Mouse (Mus musculus) CH12.LX (cell line): ENCODE results near the gene Dctn3. TPM values are rescaled to one million over a fixed set of nuclear protein-coding genes. Genes with fewer than 3 reads are reported as not detected.

ENCODE experiments used
- DNase-seq: peaks from one replicate; pipeline ENCODE4 v3.0.0-alpha.2; 2013; ENCODE audit errors: extremely low read depth
- H3K27ac ChIP-seq: 2 replicates; pipeline ENCODE4 v1.5.1; 2012; ENCODE audit warnings: low read depth, mild to moderate bottlenecking, control low read depth, moderate library complexity; ENCODE audit not compliant: insufficient read depth
- H3K27me3 ChIP-seq: replicated peaks from 2 replicates; pipeline ENCODE3; 2012; ENCODE audit warnings: inconsistent platforms
- H3K36me3 ChIP-seq, 2 experiments: replicated peaks in 1 of 2; 2 replicates each; pipeline versions ENCODE3 to v1.6.1; 2012; ENCODE audit warnings: inconsistent platforms in 1 of 2, low read length in 1 of 2, mild to moderate bottlenecking in 1 of 2, mixed read lengths in 1 of 2, moderate library complexity in 1 of 2; ENCODE audit not compliant: control insufficient read depth in 1 of 2, insufficient read depth in 1 of 2
- H3K4me1 ChIP-seq, 2 experiments: 2 replicates each; pipeline ENCODE4 v1.6.1; 2012; ENCODE audit warnings: inconsistent platforms in 1 of 2, moderate library complexity in 1 of 2; ENCODE audit not compliant: insufficient read depth in 2 of 2, control insufficient read depth in 1 of 2
- H3K4me2 ChIP-seq: 2 replicates; pipeline ENCODE4 v1.6.1; 2012; ENCODE audit warnings: low read depth, mild to moderate bottlenecking, control low read depth; ENCODE audit not compliant: poor library complexity, insufficient read depth, severe bottlenecking
- H3K4me3 ChIP-seq, 3 experiments: fragments of 150-350 bp in 1 of 3; sonication (generic) in 1 of 3; replicated peaks in 1 of 3; 2 replicates each; pipeline versions ENCODE3 to v1.5.1; 2011 to 2012; ENCODE audit warnings: low read depth in 2 of 3, low read length in 2 of 3, mild to moderate bottlenecking in 2 of 3, moderate library complexity in 2 of 3, control low read depth in 1 of 3, improper control_type of control experiment in 1 of 3, inconsistent platforms in 1 of 3, mixed read lengths in 1 of 3; ENCODE audit not compliant: poor library complexity in 1 of 3
- H3K79me2 ChIP-seq: replicated peaks from 2 replicates; pipeline ENCODE4 v1.6.1; 2012; ENCODE audit warnings: mild to moderate bottlenecking, moderate library complexity; ENCODE audit not compliant: control insufficient read depth, poor library complexity, insufficient read depth, severe bottlenecking; ENCODE audit errors: extremely low read depth
- H3K9ac ChIP-seq: 2 replicates; pipeline ENCODE4 v1.6.1; 2012; ENCODE audit warnings: low read depth, mild to moderate bottlenecking, control low read depth, moderate library complexity; ENCODE audit not compliant: insufficient read depth
- H3K9me3 ChIP-seq: replicated peaks from 2 replicates; pipeline ENCODE3; 2012; ENCODE audit warnings: low read length, inconsistent platforms, mixed read lengths
- BHLHE40 ChIP-seq: IDR thresholded peaks from 2 replicates; pipeline ENCODE4 v1.6.1; 2011; ENCODE audit warnings: mild to moderate bottlenecking, low read depth, low read length, improper control_type of control experiment
- CHD2 ChIP-seq: IDR thresholded peaks from 2 replicates; pipeline ENCODE4 v1.6.1; 2011; ENCODE audit warnings: low read length, improper control_type of control experiment
- EP300 ChIP-seq: IDR thresholded peaks from 2 replicates; pipeline ENCODE4 v1.6.1; 2011; ENCODE audit warnings: low read length, improper control_type of control experiment
- ETS1 ChIP-seq: conservative IDR thresholded peaks from 2 replicates; pipeline ENCODE4 v1.6.1; 2012; ENCODE audit warnings: low read depth, mild to moderate bottlenecking, inconsistent platforms, low read length, improper control_type of control experiment, moderate library complexity
- HCFC1 ChIP-seq: IDR thresholded peaks from 2 replicates; pipeline ENCODE4 v1.6.1; 2012; ENCODE audit warnings: low read depth, mild to moderate bottlenecking, inconsistent platforms, low read length, improper control_type of control experiment
- IRF4 ChIP-seq: IDR thresholded peaks from 2 replicates; pipeline ENCODE4 v1.6.1; 2014; ENCODE audit warnings: low read depth, mild to moderate bottlenecking, inconsistent platforms, low read length, improper control_type of control experiment
- JUN ChIP-seq: IDR thresholded peaks from 2 replicates; pipeline ENCODE4 v1.6.1; 2011; ENCODE audit warnings: low read depth, mild to moderate bottlenecking, low read length, improper control_type of control experiment, moderate library complexity; ENCODE audit not compliant: insufficient read depth
- JUND ChIP-seq: conservative IDR thresholded peaks from 2 replicates; pipeline ENCODE4 v1.6.1; 2011; ENCODE audit warnings: low read depth, low read length, improper control_type of control experiment
- KAT2A ChIP-seq: IDR thresholded peaks from 2 replicates; pipeline ENCODE4 v1.6.1; 2012; ENCODE audit warnings: low read length, improper control_type of control experiment, inconsistent platforms; ENCODE audit not compliant: insufficient replicate concordance
- MXI1 ChIP-seq: IDR thresholded peaks from 2 replicates; pipeline ENCODE4 v1.6.1; 2011; ENCODE audit warnings: mild to moderate bottlenecking, low read depth, low read length, improper control_type of control experiment
- MYC ChIP-seq: IDR thresholded peaks from 2 replicates; pipeline ENCODE4 v1.6.1; 2011; ENCODE audit warnings: low read depth, mild to moderate bottlenecking, improper control_type of control experiment, low read length
- NELFE ChIP-seq: IDR thresholded peaks from 2 replicates; pipeline ENCODE4 v1.6.1; 2011; ENCODE audit warnings: low read depth, low read length, improper control_type of control experiment
- NRF1 ChIP-seq: IDR thresholded peaks from 2 replicates; pipeline ENCODE4 v1.6.1; 2014; ENCODE audit warnings: low read depth, mild to moderate bottlenecking, inconsistent platforms, low read length, improper control_type of control experiment, moderate library complexity
- PAX5 ChIP-seq: IDR thresholded peaks from 2 replicates; pipeline ENCODE4 v1.6.1; 2012; ENCODE audit warnings: low read length, inconsistent platforms, mixed read lengths
- POLR2A ChIP-seq: IDR thresholded peaks from 2 replicates; pipeline ENCODE4 v1.6.1; 2011; ENCODE audit warnings: low read depth, mild to moderate bottlenecking, improper control_type of control experiment, low read length
- RAD21 ChIP-seq: IDR thresholded peaks from 2 replicates; pipeline ENCODE4 v1.6.1; 2011; ENCODE audit warnings: low read depth, mild to moderate bottlenecking, low read length, improper control_type of control experiment, moderate library complexity
- SMC3 ChIP-seq: IDR thresholded peaks from 2 replicates; pipeline ENCODE4 v1.6.1; 2011; ENCODE audit warnings: low read depth, low read length, improper control_type of control experiment
- UBTF ChIP-seq: IDR thresholded peaks from 2 replicates; pipeline ENCODE4 v1.6.1; 2012; ENCODE audit warnings: low read depth, mild to moderate bottlenecking, inconsistent platforms, low read length, improper control_type of control experiment, moderate library complexity
- ZC3H11A ChIP-seq: IDR thresholded peaks from 2 replicates; pipeline ENCODE4 v1.6.1; 2012; ENCODE audit warnings: low read depth, mild to moderate bottlenecking, inconsistent platforms, low read length, improper control_type of control experiment
- ZNF384 ChIP-seq: IDR thresholded peaks from 2 replicates; pipeline ENCODE4 v1.6.1; 2012; ENCODE audit warnings: low read depth, low read length, improper control_type of control experiment, inconsistent platforms
- dilution Hi-C: fragments of 300-500 bp; cut with MboI; formaldehyde crosslinking; loops from 2 replicates; pipeline ENCODE4 v1.14.3; 2020; ENCODE audit warnings: low sequenced_read_pairs; ENCODE audit not compliant: extremely low pct_unique_long_range_greater_than_20kb, extremely low pct_ligation_motif_present
- in situ Hi-C: fragments of 300-500 bp; cut with MboI; formaldehyde crosslinking; loops from 3 replicates; pipeline ENCODE4 v1.14.3; 2019; ENCODE audit warnings: low sequenced_read_pairs, low pct_ligation_motif_present, low pct_unique_long_range_greater_than_20kb, mixed read lengths
- polyA plus RNA-seq: library from polyadenylated mRNA; unstranded; fragments of >175 nt; gene quantifications from 2 replicates; pipeline ENCODE4 v1.2.1, GENCODE M21; 2012; ENCODE audit warnings: low read depth; ENCODE audit not compliant: insufficient read length
- total RNA-seq, 2 experiments: library from RNA; depleted of rRNA; stranded (reverse); fragments of 300-350 nt in 1 of 2; fragments of >200 nt in 1 of 2; gene quantifications; 2 replicates each; pipeline ENCODE4 v1.2.3; 2012 to 2014

Dctn3 gene
- total and polyA plus RNA-seq, 3 experiments, result 90.5 to 133 (median 112) TPM

GRCm38 (mm10) chr4:41681176-41681575, 41.8 kb downstream of the Dctn3 start:
- no peaks in the 10 kb centered on the region for H3K36me3 ChIP-seq
- H3K27me3 ChIP-seq, result peaks cover 64% of the 10 kb centered on the region
- no peak for TF ChIP-seq MXI1
- no peak for TF ChIP-seq MYC
- TF ChIP-seq JUND, result no peak
- no peak for TF ChIP-seq IRF4
- TF ChIP-seq KAT2A, result no peak
- TF ChIP-seq NRF1, result no peak
- no peak for TF ChIP-seq BHLHE40
- TF ChIP-seq CHD2, result no peak
- no peak for TF ChIP-seq EP300
- no peak for TF ChIP-seq SMC3
- TF ChIP-seq ETS1, result no peak
- no peak for TF ChIP-seq POLR2A
- TF ChIP-seq ZNF384, result no peak
- TF ChIP-seq, all 38 proteins: peak for 0
- Histone ChIP-seq H3K4me1 (no peaks in the 10 kb centered on the region), H3K9me3 (no peaks in the 10 kb centered on the region), H3K4me2 (no peak overlapping the region), H3K4me3 (no peak overlapping the region), H3K27ac (no peak overlapping the region), H3K9ac (no peak overlapping the region), H3K79me2 (no peaks in the 10 kb centered on the region)
- dilution Hi-C loops (no loop called here), in situ Hi-C loops (no loop called here)
- no peak for DNase-seq

GRCm38 (mm10) chr4:41679291-41679690, 43.7 kb downstream of the Dctn3 start:
- Histone ChIP-seq H3K9me3 (no peaks in the 10 kb centered on the region), H3K27ac (no peak overlapping the region), H3K79me2 (no peaks in the 10 kb centered on the region), H3K4me3 (no peak overlapping the region), H3K36me3 (no peaks in the 10 kb centered on the region), H3K4me2 (no peak overlapping the region), H3K27me3 (peaks cover 83% of the 10 kb centered on the region)
- in situ Hi-C loops, result no loop called here
- no peak for DNase-seq
- TF ChIP-seq MYC (no peak), NRF1 (no peak), JUN (no peak), NELFE (no peak), PAX5 (no peak), MXI1 (no peak), CHD2 (no peak), KAT2A (no peak), RAD21 (no peak), HCFC1 (no peak), UBTF (no peak), ZC3H11A (no peak)
- TF ChIP-seq, all 38 proteins: peak for 0
- Histone ChIP-seq H3K4me1 (no peaks in the 10 kb centered on the region), H3K9ac (no peak overlapping the region)
- dilution Hi-C loops, result no loop called here
